Mouse (Mus musculus) ES-Bruce4 (cell line): ENCODE results near the gene Nsd1. TPM values are rescaled to one million over a fixed set of nuclear protein-coding genes. Genes with fewer than 3 reads are reported as not detected.

Experiments
- H3K27ac ChIP-seq: 2 replicates; pipeline ENCODE4 v1.5.1; 2012; ENCODE audit warnings: low read length, inconsistent platforms; ENCODE audit not compliant: insufficient read depth
- H3K27me3 ChIP-seq: 2 replicates; pipeline ENCODE4 v1.6.1; 2012; ENCODE audit warnings: mild to moderate bottlenecking, low read length, inconsistent platforms; ENCODE audit not compliant: control insufficient read depth, poor library complexity, insufficient read depth, severe bottlenecking
- H3K36me3 ChIP-seq: 2 replicates; pipeline ENCODE4 v1.6.1; 2012; ENCODE audit warnings: inconsistent platforms, mild to moderate bottlenecking, low read length, moderate library complexity; ENCODE audit not compliant: control insufficient read depth, poor library complexity, insufficient read depth, severe bottlenecking
- H3K4me1 ChIP-seq: one replicate; pipeline ENCODE4 v1.8.1; 2011; ENCODE audit warnings: low read length; ENCODE audit not compliant: control insufficient read depth, insufficient read depth
- H3K4me3 ChIP-seq: 2 replicates; pipeline ENCODE4 v1.5.1; 2011; ENCODE audit warnings: low read depth, mild to moderate bottlenecking, low read length
- H3K9ac ChIP-seq: 2 replicates; pipeline ENCODE4 v1.6.1; 2012; ENCODE audit warnings: low read depth, mild to moderate bottlenecking, inconsistent platforms; ENCODE audit not compliant: poor library complexity, severe bottlenecking
- H3K9me3 ChIP-seq: replicated peaks from 2 replicates; pipeline ENCODE4 v1.6.1; 2012; ENCODE audit warnings: mild to moderate bottlenecking, low read length, inconsistent platforms; ENCODE audit not compliant: control insufficient read depth, poor library complexity, insufficient read depth, severe bottlenecking
- CTCF ChIP-seq: IDR thresholded peaks from one replicate; pipeline ENCODE4 v1.8.1; 2011; ENCODE audit warnings: low read depth, low read length
- EP300 ChIP-seq: IDR thresholded peaks from 2 replicates; pipeline ENCODE4 v1.6.1; 2011; ENCODE audit warnings: low read depth, low read length; ENCODE audit not compliant: insufficient read depth
- POLR2A ChIP-seq: IDR thresholded peaks from one replicate; pipeline ENCODE4 v1.8.1; 2011; ENCODE audit warnings: low read length; ENCODE audit not compliant: insufficient read depth
- polyA plus RNA-seq: library from polyadenylated mRNA; stranded (reverse); fragments of >200 nt; gene quantifications from 2 replicates; pipeline ENCODE4 v1.2.4, GENCODE M21; 2011; ENCODE audit warnings: low read depth; ENCODE audit not compliant: missing spikeins, insufficient read depth, insufficient read length

The Nsd1 gene
- polyA plus RNA-seq: 162 TPM in 2 replicates

DNA sequence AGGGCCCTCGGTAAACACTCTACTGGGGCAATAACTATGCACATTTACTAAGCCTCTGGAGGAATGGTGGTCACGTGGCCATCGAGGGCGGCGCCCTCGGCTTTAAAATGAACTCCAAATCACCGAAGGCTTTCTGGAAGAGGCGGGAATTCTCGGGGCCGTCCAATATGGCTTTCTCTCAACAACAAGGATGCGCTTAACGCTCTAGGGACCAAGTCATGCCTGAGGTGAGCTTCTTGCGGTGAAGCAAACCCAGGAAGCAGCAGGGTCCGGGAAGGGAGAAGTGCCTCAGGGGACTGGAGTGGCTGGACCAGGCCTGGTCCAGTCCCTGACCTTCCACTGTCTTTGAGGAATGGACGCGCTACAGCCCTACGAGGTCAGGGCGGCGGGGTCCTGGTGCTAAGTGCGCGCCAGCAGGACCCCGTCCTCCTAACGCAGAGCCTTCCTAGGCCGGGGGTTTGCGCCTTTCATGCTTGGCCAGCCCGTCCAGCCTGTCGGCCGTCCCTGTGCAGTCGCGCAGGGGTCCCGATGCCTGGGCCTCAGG lies at the start of gene Nsd1:
Nsd1 (plus strand) TSS at position 134 of the 544 bp plus-strand sequence.
- peaks cover 17% of the 10 kb centered on the region for H3K36me3 ChIP-seq
- peak within 1 kb of the TSS; percentile 99 for H3K9ac ChIP-seq
- peak; percentile 32 for TF ChIP-seq POLR2A
- peak; percentile 24; the same call in 1 of the 2 replicates for TF ChIP-seq EP300
- no peak for TF ChIP-seq CTCF
- H3K4me1 ChIP-seq: peaks cover 5% of the 10 kb centered on the region
- H3K9me3 ChIP-seq: no peaks in the 10 kb centered on the region
- H3K27me3 ChIP-seq: no peaks in the 10 kb centered on the region
- H3K4me3 ChIP-seq: peak within 1 kb of the TSS; percentile 70
- H3K27ac ChIP-seq: peak within 1 kb of the TSS; percentile 84

DNA sequence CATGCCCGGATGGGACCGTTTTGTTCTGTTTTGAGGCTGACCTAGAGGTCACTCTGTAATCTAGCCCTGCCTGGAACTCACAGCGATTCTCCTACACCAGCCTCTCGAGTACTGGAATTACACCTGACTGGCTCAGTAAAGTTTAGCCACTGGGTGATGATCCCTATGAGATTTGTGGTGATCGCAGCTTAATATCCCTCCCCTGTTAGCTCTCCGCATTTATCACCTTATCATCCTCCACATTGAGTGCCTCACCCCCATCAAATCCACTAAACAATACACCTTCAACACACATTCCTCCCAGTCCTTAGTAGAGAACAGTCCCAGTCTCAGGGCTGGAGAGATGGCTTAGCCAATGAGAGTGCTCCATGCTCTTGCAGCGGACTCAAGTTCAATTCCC lies 47.2 kb upstream of the Nsd1 start:
- no peaks in the 10 kb centered on the region for H3K9me3 ChIP-seq
- H3K27me3 ChIP-seq: no peaks in the 10 kb centered on the region
- no peak for TF ChIP-seq POLR2A
- TF ChIP-seq EP300: 0 out of 2 replicates have a peak, but pooled peaks have one; percentile 8
- TF ChIP-seq CTCF: no peak
- no peaks in the 10 kb centered on the region for H3K4me1 ChIP-seq
- H3K36me3 ChIP-seq: no peaks in the 10 kb centered on the region
- H3K27ac ChIP-seq: peak overlapping the region; percentile 75
- H3K4me3 ChIP-seq: no peak overlapping the region
- no peak overlapping the region for H3K9ac ChIP-seq

DNA sequence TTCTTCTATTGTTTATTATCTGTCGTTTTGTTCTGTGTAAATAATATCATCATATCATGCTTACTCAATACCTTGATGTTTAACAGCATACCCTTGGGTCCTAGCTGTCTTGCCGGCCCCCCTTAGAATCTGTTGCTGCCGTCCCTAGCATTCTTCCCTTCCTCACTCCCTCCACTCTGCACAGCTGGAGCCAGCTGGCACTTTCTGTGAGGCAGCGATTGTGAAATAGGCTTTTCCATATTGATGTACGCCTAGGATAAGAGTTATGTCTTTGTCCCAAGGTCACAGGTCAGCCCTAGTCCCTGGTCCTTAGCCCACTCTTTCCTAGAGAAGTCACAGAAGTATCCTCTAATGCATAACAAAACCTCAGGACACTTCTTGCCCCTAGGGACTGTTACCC lies 46.0 kb upstream of the Nsd1 start:
- peaks cover 5% of the 10 kb centered on the region for H3K4me1 ChIP-seq
- no peak overlapping the region for H3K9ac ChIP-seq
- TF ChIP-seq CTCF: no peak
- TF ChIP-seq POLR2A: no peak
- H3K27me3 ChIP-seq: no peaks in the 10 kb centered on the region
- no peak overlapping the region for H3K4me3 ChIP-seq
- no peaks in the 10 kb centered on the region for H3K9me3 ChIP-seq
- no peak overlapping the region for H3K27ac ChIP-seq
- H3K36me3 ChIP-seq: no peaks in the 10 kb centered on the region

DNA sequence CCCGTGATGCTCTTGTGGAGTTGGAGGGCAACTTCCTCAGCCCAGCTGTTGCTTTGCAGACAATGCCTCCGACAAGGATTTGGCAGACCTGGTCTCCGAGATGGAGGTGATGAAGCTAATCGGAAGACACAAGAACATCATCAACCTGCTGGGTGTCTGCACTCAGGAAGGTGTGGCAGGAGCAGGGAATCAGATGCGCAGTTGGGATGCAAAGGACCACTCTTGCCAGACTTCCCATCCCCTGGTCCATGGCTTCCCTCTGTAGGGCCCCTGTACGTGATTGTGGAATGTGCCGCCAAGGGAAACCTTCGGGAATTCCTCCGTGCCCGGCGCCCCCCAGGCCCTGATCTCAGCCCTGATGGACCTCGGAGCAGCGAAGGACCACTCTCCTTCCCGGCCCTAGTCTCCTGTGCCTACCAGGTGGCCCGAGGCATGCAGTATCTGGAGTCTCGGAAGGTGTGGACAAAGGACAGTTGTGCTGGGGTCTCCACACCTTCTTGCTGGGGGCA lies 43.7 kb upstream of the Nsd1 start:
- Histone ChIP-seq H3K4me1 (peaks cover 5% of the 10 kb centered on the region), H3K27me3 (no peaks in the 10 kb centered on the region), H3K9ac (no peak overlapping the region), H3K4me3 (no peak overlapping the region), H3K27ac (no peak overlapping the region), H3K9me3 (no peaks in the 10 kb centered on the region), H3K36me3 (no peaks in the 10 kb centered on the region)
- TF ChIP-seq EP300: no peak
- TF ChIP-seq POLR2A: no peak
- TF ChIP-seq CTCF: no peak

DNA sequence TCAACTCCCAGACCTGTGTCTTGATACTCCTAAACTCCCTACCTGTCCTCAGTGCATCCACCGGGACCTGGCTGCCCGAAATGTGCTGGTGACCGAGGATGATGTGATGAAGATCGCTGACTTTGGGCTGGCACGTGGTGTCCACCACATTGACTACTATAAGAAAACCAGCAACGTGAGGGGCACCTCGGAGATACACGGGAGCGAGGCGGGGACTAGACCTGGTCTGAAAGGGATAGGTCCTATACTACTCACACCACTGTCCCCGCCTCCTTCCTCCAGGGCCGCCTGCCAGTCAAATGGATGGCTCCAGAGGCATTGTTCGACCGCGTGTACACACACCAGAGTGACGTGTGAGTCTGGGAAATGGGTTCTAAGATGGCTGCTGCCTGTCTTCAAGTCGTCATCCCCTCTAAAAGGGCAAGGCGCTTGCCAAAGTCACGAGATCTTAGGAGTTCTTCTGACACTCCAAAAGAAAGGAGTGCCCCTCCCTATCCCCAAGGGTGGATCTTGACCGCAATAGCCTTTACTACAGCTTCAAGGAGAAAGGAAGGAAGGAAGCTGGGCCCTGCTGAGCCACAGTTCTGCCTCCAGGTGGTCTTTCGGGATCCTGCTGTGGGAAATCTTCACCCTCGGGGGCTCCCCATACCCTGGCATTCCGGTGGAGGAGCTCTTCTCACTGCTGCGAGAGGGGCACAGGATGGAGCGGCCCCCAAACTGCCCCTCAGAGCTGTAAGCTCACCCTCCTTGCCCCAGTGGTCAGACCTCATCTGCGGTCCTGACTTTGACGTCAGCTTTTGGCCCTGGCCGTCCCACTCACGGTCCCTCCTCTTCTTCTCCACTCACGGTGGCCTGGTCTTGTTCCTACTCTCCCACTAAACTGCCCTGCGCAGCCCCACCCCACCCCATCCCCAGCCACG lies 42.5 kb upstream of the Nsd1 start:
- H3K27ac ChIP-seq: 0 out of 2 replicates have a peak overlapping the region, but pooled peaks have one; percentile 0

DNA sequence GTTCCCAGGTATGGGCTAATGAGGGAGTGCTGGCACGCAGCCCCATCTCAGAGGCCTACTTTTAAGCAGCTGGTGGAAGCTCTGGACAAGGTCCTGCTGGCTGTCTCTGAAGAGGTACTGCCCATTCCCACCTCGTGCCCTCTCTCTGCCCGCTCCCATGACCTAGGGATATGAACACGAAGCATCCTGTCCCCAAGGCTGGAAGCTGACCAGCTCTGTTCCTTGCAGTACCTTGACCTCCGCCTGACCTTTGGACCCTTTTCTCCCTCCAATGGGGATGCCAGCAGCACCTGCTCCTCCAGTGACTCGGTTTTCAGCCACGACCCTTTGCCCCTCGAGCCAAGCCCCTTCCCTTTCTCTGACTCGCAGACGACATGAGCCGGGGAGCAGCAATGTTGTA lies 41.8 kb upstream of the Nsd1 start:
- TF ChIP-seq CTCF: no peak
- TF ChIP-seq POLR2A: no peak
- no peak for TF ChIP-seq EP300
- Histone ChIP-seq H3K9ac (peak overlapping the region; percentile 10; the same call in 1 of the 2 replicates), H3K27me3 (no peaks in the 10 kb centered on the region), H3K9me3 (no peaks in the 10 kb centered on the region), H3K36me3 (no peaks in the 10 kb centered on the region), H3K27ac (no peak overlapping the region), H3K4me3 (no peak overlapping the region), H3K4me1 (peaks cover 5% of the 10 kb centered on the region)

More for the DNA sequence above, 42.5 kb upstream of the Nsd1 start:
- Histone ChIP-seq H3K4me3 (peak overlapping the region; percentile 19), H3K9ac (peak overlapping the region; percentile 10; the same call in 1 of the 2 replicates), H3K36me3 (no peaks in the 10 kb centered on the region), H3K9me3 (no peaks in the 10 kb centered on the region), H3K4me1 (peaks cover 5% of the 10 kb centered on the region), H3K27me3 (no peaks in the 10 kb centered on the region)
- TF ChIP-seq POLR2A: no peak
- TF ChIP-seq EP300: no peak
- no peak for TF ChIP-seq CTCF
